Mouse (Mus musculus) monocyte, adult 2 months (primary cell): ENCODE measurements around the gene Pprc1.

Experiments
- DNase-seq, 2 experiments: peaks; one replicate each; pipeline ENCODE4 v3.0.0; 2022; ENCODE audit warnings: low spot score in 2 of 2, low read depth in 1 of 2

Pprc1 gene

DNA sequence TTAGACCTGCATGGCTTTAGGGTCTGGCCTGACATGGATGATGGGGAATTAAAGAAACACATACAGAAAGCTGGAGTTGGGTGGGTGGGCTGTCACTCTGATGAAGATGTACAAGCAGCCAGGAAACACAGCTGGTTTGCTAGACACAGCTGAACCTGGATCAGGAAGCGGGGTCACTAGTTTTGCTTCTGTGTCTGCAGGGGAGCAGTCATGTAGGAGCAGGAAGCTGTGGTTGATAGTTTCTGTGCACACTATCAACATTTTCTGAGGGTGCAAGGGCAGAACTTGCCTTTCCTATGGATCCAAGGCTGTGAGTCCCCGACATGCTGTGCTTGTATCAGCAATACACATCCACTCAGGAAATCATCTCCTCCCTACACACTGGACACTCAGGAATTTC is 5.8 kb downstream of the Pprc1 start:
- DNase-seq, result no peak

DNA sequence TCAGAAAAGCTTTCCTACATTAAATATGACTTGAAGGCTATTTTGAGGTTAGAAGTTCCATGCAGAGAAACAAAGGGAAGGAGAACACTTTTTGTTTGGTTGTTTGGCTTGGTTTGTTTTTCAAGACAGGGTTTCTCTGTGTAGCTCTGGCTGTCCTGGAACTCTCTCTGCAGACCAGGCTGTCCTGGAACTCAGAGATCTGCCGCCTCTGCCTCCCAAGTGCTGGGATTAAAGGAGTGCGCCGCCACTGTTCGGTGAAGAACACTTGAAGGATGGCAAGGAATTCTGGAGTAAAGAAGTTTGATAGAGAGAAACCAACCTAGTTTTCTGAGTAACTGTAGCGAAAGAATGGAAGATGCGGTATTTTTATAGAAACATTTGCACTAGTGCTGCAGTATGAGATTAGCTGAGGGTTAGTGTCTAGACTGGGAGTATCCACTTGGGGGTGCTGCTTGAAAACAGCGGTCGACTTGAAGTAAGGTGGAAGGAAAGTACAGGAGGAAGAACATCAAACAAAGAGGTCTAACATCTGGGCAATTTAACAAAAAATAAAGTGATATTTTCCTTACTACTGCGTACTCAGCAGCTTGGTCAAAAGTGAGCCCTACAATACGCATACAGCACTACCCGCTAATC is 11.2 kb downstream of the Pprc1 start:
- DNase-seq, result no peak

DNA sequence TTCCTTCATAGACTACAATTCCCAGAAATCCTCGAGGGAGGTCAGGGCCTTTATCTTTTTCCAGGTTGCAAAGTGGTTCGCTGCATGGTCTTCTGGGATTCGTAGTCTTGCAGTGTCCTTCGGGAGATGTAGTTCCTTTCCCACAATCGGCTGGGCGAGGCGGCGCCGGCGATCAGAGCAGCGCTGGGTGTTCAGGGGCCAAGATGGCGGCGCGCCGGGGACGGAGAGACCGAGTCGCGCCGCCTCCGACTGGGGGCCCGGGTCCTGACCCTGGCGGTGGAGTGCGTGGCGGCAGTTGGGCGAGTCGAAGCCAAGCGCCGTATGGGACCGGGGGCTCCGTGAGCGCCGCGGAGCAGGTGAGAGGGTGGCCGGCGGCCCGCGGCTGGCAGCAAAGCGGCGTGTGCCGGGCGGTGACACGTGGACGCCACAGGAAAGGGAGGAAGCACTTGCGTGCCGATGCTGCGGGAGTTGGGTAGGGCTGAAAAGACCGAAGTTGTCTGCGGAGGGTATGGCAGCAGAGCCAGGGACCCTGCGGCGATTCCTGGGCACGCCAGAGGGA is 11.8 kb downstream of the Pprc1 start:
- DNase-seq, result peak; percentile 81 to 86

DNA sequence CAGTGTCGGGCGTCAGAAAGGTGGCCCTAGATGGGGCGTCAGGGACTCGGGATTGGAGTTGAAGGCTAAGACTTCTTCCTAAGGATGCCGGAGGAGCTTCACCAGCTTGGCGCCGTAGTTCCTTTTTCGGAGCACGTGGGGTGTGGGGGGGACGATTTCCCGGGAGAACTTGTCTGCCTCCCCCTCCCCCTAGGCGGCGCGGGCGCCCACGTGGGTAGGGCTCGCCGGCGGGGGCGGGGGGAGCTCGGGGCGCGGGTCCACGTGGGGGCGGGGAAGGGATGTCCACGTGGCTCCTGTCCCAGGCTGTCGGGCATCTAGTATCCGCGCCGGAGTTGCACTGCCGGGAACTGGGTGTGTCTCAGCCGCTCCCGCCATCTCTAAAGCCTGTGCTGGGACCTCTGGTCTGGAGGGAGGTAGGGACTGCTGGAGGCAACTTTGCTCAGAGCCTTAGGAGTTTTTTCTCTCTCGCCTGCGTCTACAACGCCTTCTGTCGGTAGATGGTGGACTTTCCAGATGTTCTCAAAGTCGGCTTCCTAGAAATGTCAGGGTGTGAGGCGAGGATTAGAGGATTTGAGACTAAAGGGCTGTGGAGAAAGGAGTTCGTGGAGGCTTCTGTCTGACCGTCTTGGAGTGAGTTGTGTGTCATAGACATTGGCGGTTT is 12.4 kb downstream of the Pprc1 start:
- DNase-seq, result peak; percentile 56 to 63

DNA sequence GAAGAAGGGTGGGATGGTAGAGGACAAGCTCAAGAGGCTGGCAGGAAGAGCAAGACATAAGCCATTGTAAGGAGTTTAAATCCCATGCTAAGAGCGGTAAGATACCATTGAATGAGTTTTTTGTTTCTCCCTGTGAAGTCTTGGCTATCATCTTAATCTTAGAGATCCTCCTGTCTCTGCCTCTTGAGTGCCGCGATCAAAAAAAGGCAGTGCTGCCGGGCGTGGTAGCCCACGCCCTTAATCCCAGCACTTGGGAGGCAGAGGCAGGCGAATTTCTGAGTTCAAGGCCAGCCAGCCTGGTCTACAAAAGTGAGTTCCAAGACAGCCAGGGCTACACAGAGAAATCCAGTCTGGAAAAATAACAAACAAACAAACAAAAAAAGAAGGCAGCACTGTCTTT is 13.8 kb downstream of the Pprc1 start:
- DNase-seq, result no peak

DNA sequence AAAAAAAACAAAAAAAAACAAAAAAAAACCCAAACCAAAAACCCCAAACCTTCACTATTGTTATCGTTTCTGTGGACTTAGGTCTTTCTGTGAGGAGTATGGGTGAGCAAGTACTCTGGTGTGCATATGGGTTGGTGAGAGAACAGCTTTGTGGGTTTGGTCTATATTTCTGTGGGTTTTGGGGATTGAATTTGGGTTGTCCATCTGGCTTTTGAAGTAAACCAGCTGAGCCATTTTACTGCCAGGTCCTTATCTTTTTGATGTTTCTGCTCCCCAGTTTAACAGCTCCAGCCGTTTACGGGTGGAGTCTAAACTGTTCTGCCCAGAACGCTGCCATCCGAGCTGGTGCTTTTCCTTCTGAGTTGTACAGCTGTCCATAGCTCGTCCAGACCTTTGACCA is 16.2 kb downstream of the Pprc1 start:
- no peak for DNase-seq

DNA sequence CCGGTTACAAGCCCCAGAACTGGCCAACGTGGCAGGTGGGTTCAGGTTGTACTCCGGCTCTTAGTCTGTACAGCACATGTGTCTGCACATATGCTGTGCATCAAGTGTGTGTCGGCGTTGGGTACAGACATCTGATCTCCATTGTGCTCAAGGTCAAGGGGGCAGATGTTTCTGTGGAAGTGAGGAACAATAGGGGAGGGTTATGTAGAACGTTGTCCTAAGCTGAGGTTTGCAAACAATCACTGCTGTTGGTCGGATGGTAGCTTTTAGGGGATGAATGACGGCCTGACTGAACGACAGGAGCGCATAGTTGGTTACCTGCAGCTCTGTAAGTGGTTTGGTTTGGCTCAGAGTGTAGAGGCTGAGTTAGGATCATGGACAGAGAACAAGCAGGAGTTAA is 23.4 kb downstream of the Pprc1 start:
- no peak for DNase-seq

DNA sequence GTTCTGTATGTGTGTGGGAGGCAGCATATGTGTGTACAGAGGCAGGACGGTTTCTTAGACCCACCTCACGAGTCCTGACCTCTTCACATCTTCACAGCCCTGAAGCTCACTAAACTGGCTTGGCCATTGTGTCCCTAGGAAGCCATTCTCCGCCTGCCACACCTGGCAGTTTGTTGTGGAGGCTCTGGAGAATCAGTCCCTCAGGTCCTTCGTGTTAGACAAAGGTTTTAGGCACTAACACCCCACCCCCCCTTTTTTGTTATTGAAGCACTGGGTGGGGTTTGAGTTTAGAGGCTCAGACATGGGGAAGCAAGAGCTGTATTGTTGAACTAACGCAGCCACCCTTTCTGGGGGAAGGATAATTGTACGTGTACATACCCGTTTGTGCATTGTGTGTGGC is 28.6 kb downstream of the Pprc1 start:
- DNase-seq, result no peak

DNA sequence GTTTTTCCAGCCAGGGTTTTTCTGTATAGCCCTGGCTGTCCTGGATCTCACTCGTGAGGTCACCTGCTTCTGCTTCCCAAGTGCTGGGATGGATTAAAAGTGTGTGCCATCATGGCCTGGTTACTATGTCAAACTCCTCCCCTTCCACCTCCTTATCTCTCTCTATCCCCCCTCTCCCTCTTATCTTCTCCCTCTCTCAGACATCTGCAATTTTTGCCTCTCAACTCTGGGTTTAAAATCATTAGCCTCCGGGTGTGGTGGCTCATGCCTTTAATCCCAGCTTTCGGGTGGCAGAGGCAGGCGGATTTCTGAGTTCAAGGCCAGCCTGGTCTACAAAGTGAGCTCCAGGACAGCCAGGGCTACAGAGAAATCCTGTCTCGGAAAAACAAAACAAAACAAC is 29.6 kb downstream of the Pprc1 start:
- DNase-seq, result no peak

DNA sequence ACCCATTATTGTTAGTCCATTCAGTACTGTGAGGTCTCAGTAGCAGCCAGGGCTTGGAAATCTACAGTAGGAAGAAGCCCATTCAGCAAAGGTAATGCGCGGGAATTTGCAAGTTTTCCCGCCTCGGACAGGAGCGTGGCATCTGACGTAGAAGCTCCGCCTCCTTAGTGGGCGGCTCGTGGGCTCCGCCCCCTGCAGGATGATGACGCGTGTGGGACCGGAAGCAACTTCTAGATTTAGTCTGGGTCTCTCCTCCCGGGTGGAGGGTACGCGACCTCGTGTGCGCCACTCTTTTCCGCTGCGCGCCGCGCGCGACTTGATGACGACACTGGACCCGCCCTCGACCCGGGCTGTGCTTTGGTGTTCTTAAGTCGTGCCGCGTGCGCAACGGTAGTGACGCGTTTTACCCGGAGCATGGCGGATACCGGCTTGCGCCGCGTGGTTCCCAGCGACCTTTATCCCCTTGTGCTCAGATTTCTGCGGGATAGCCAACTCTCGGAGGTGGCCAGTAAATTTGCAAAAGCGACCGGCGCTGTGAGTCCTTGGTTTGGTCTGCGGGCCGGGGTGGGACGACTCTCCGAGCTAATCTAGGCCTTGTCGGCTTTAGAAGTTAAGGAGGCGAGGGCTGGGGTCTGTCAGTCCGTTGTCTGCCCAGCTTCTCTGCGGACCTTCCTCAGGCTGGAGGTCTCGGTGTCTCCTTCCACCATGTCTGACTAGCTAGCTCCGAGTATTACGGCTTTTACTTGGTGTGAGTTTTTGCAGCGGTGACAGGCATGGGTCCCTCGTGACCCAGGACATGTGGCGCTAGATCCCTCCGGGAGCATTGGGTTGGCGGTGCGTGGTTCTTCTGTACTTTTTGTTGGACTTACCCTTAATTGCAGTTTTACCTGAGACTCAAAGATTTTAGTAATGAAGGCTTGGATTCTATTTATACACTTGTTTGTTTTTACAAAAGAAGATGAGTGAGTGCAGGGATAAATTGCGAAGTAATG is 31.2 kb downstream of the Pprc1 start, which contains the start of gene Nolc1:
Gene Nolc1, plus strand, starts transcription at position 248 of the 992 bp plus-strand sequence.
- DNase-seq, result peak; percentile 98 to 99

DNA sequence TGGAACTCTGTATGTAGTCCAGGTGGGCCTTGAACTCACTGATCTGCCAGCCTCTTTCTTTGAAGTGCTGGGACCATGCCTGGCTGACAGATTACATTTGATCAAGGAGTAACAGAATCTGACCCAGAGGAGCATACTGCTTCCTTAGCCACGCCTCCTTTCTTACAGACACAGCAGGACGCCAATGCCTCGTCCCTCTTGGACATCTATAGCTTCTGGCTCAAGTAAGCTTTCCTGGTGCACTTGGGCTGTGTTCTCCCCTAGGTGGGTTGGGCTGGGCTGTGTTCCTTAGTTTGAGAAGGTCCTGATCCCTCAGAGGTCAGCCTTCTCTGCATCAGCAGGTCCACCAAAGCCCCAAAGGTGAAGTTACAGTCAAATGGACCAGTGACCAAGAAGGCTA is 33.8 kb downstream of the Pprc1 start:
- DNase-seq, result no peak

DNA sequence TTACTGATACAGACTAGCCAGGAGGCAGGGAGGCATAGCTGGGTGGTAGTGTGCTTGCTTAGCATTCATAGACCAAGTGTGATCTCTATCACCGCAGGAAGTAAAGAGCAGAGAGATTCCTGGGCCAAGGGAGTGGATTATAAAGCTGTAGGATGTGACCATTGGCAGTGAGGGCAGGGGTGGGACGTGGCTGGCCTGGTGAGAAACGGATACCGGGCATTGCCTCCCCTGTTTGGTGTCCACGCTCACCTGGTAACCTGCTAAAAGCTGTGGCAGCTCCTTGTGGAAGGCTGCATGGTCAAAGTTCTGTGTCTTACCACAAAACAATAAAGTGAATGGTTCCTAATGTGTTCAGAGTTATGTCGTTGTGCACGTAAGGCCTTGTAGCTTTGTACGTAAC is 40.5 kb downstream of the Pprc1 start:
- DNase-seq, result no peak

DNA sequence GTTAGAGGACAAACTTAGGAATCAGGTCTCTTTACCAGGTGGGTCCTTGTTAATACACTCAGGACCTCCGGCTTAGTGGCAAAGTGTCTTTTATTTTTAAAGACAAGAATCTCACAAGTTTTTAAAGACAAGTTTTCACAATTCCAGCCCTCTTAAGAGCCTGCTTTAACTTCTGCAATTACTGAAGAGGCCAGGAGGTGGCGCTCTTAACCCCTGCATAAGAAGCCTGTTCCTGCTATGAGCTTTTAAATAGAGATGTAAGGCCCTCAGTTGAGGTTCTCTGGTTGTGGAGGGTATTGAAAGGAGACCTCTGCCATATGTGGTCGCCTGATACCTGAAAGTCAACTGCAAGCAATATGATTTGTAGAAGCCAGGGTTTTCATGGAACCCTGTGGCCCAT is 41.7 kb downstream of the Pprc1 start:
- DNase-seq, result peak in 1 of 2 experiments; percentile 27

DNA sequence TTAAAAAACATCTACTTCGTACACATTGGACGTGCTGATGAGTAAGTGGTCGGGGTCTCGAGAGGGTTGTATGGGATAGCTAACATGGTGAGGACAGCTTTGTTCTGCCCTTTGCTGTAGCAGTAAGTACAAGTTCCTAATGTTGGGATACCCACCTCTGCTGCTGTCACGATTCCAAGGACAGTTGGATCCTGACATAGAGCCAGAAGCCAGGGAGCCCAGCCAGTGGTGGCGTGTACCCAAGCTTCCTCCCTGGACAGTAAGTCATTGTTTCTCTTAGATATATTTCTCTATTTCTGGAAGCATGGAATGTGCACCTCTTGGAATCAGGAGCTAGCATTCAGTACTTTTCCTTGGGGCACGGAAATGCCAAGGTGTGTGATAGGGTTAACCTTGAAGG is 43.2 kb downstream of the Pprc1 start:
- DNase-seq, result no peak

DNA sequence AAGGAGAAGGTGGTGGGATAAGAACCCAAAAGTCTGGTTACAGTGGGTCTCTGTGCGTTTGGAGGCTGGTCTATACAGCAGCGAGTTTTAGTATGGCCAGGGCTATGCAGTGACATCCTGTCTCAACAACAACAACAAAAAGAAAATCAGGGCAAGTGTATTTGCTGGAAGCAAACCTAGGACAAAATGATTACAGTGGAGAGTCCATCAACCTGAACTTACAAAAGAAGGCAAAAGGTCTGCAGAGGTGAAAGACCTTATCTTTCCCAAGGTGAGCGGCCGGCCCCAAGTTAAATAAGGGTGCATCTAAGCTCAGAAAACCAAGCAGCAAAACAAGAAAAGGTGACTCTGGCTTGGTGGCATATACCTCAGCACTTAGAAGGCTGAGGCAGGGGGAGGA is 47.0 kb downstream of the Pprc1 start:
- DNase-seq, result no peak

DNA sequence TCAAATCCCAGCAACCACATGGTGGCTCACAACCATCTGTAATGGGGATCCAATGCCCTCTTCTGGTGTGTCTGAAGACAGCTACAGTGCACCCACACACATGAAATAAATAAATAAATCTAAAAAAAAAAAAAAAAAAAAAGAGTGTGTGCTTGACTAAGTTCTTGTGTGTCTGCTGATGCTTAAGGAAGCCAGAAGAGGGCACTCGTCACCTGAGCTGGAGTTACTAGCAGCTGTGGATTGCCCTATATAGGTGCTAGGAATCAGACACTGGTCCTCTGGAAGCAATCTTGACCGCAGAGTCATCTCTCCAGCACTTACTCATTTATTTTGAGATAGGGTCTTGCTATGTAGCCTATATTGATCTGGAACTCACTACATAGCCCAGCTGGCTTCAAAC is 49.5 kb downstream of the Pprc1 start:
- no peak for DNase-seq

DNA sequence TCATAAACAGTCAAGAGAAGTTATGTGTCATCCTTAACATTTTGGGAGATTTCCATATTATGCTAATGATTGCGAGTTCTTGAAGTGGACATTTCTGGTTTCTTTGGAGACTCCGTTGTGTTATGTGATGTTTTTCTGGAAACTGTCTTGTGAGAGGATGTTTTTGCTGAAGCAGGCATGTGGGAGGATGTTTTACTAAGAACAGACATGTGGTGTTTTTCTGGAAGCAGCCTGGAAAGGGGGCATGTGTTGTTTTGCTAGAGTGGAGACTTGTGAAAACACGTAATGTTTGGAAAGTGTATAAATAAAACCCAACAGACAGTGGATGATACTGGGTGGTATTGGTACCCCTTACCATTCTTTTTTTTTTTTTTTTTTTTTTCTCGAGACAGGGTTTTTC is 50.6 kb downstream of the Pprc1 start:
- no peak for DNase-seq

DNA sequence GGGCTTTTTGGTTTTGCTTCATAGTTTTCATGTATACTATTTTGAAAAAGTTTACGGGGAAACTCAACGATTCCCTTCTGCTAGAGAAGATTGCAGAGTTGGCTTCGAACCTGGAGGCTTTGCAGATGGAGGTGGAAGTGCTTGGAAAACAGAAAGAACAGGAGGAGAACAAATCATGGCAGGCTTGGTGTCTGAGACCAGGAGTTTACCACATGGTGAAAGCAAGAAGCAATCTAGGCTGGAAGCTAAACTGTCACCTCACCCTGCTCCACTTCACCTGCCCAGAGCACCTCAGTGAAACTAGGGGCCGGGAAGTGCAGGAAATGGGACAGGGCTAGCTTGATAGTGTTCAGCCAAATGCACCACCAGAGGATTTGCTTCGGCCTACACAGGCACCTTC is 51.7 kb downstream of the Pprc1 start:
- DNase-seq, result no peak

DNA sequence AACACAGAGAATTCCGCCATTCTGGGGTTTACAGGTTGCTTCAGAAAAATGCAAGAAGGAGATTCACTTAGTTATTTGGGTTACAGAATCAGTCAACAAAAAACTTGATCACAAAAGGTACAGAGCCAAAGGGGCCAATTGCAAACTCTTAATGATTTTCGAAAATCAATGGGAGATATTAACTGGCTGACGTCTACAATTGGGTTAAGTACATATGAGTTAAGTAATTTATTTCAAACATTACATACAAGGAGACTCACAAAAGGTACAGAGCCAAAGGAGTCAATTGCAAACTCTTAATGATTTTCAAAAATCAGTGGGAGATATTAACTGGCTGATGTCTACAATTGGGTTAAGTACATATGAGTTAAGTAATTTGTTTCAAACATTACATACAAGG is 54.9 kb downstream of the Pprc1 start:
- DNase-seq, result no peak

DNA sequence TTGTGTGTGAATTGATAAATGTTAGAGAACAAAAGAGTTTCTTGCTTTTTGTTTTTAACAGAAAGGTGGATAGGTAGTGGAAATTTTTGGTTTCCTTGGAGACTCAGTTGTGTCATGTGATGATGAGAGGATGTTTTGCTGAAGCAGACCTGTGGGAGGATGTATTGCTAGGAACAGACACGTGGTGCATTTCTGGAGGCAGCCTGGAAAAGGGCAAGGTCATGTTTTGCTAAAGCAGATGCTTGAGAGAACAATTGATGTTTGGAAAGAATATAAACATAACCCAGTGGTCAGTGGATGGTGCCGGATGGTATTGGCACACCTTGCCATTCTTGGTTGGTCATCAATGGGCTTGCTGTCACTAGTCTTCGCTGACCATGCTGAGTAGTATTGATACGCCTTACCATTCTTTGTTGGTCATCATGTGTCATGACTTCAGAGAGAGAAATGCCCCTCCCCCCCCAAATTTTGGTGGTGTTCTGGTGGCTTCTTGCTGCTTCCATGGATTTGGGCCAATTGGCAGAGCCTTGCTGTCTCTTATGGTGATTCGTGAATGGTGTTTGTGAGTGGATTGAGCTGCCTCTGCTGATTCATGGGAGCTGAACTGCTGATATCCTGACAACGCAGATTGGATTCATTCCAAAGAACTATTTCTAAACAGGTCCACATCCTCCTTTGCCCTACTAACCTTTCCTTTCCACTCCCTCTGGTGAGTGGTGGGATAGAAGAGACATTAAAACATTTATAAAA is 58.9 kb downstream of the Pprc1 start:
- DNase-seq, result no peak

DNA sequence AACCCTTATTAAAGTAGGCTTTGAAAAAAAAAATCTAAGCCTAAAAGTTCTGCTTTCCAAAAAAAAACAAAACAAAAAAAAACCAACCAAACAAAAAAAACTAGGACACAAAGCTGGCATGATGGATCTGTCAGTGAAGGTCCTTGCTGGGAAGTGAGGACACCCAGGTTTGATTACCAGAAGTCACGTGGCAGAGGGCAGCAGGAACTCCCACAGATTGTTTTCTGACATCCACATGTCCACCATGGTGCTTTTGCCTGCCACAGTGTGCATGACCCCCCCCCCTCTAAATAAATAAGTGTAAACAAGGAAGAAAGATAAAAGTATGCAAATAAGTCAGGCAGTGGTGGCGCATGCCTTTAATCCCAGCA is 59.5 kb downstream of the Pprc1 start:
- no peak for DNase-seq
